Mouse (Mus musculus): ENCODE data around the gene Syn2. TPM values are rescaled to one million over a fixed set of nuclear protein-coding genes. Genes with fewer than 3 reads are reported as not detected.

Syn2 gene
- polyA plus RNA-seq, 1 experiment from 2014 or later = 0.30 TPM

- no peak for ATAC-seq (replicated peaks; ENCODE audit: low FRiP score)
- no peak overlapping the region for H3K27ac ChIP-seq (ENCODE audit: low read depth, low read length)
- H3K36me3 ChIP-seq (ENCODE audit: control insufficient read depth, insufficient read depth, low read length) = no peaks in the 10 kb centered on the region
- H3K4me1 ChIP-seq (replicated peaks; ENCODE audit: control insufficient read depth, insufficient read depth, low read length) = no peaks in the 10 kb centered on the region
- DNase-seq (ENCODE audit: low spot score) = no peak
- H3K4me3 ChIP-seq (ENCODE audit: low read depth, low read length) = no peak overlapping the region
- no peak overlapping the region for H3K9ac ChIP-seq (ENCODE audit: low read depth, low read length)
- WGBS = 73% methylated on average over 12 of the region's 12 CpGs
- H3K27me3 ChIP-seq (replicated peaks; ENCODE audit: control insufficient read depth, insufficient read depth, low read length) = no peaks in the 10 kb centered on the region
- H3K4me2 ChIP-seq = no peak overlapping the region
- no peaks in the 10 kb centered on the region for H3K9me3 ChIP-seq (ENCODE audit: control insufficient read depth, low read length)
These were observed 178.1 kb downstream of the Syn2 start for GRCm38 (mm10) chr6:115312780-115313179.

- Histone ChIP-seq H3K27me3 (replicated peaks; ENCODE audit: control insufficient read depth, insufficient read depth, low read length) (no peaks in the 10 kb centered on the region), H3K9me3 (ENCODE audit: control insufficient read depth, low read length) (no peaks in the 10 kb centered on the region), H3K27ac (ENCODE audit: low read depth, low read length) (no peak overlapping the region), H3K4me3 (ENCODE audit: low read depth, low read length) (no peak overlapping the region), H3K36me3 (ENCODE audit: control insufficient read depth, insufficient read depth, low read length) (no peaks in the 10 kb centered on the region), H3K9ac (ENCODE audit: low read depth, low read length) (no peak overlapping the region), H3K4me1 (replicated peaks; ENCODE audit: control insufficient read depth, insufficient read depth, low read length) (no peaks in the 10 kb centered on the region), H3K4me2 (no peak overlapping the region)
- ATAC-seq (replicated peaks; ENCODE audit: low FRiP score) (no peak), DNase-seq (ENCODE audit: low spot score) (no peak)
- 69% methylated on average over 9 of the region's 9 CpGs for WGBS
These were observed 178.6 kb downstream of the Syn2 start for GRCm38 (mm10) chr6:115313235-115313738.

GRCm38 (mm10) chr6:115313910-115314309 lies 179.2 kb downstream of the Syn2 start:
- DNase-seq (ENCODE audit: low spot score) (no peak), ATAC-seq (replicated peaks; ENCODE audit: low FRiP score) (no peak)
- H3K4me2 ChIP-seq = no peak overlapping the region
- H3K4me1 ChIP-seq (replicated peaks; ENCODE audit: control insufficient read depth, insufficient read depth, low read length) = no peaks in the 10 kb centered on the region
- H3K9ac ChIP-seq (ENCODE audit: low read depth, low read length) = no peak overlapping the region
- no peak overlapping the region for H3K27ac ChIP-seq (ENCODE audit: low read depth, low read length)
- no peaks in the 10 kb centered on the region for H3K27me3 ChIP-seq (replicated peaks; ENCODE audit: control insufficient read depth, insufficient read depth, low read length)
- H3K36me3 ChIP-seq (ENCODE audit: control insufficient read depth, insufficient read depth, low read length) = no peaks in the 10 kb centered on the region
- H3K4me3 ChIP-seq (ENCODE audit: low read depth, low read length) = no peak overlapping the region
- WGBS = 69% methylated on average over 7 of the region's 7 CpGs
- no peaks in the 10 kb centered on the region for H3K9me3 ChIP-seq (ENCODE audit: control insufficient read depth, low read length)

GRCm38 (mm10) chr6:115315770-115316169 lies 181.1 kb downstream of the Syn2 start:
- H3K9me3 ChIP-seq (ENCODE audit: control insufficient read depth, low read length) = no peaks in the 10 kb centered on the region
- WGBS = 78% methylated on average over 4 of the region's 4 CpGs
- H3K4me2 ChIP-seq = no peak overlapping the region
- no peak overlapping the region for H3K27ac ChIP-seq (ENCODE audit: low read depth, low read length)
- no peaks in the 10 kb centered on the region for H3K4me1 ChIP-seq (replicated peaks; ENCODE audit: control insufficient read depth, insufficient read depth, low read length)
- no peaks in the 10 kb centered on the region for H3K36me3 ChIP-seq (ENCODE audit: control insufficient read depth, insufficient read depth, low read length)
- H3K9ac ChIP-seq (ENCODE audit: low read depth, low read length) = no peak overlapping the region
- no peak for ATAC-seq (replicated peaks; ENCODE audit: low FRiP score)
- no peak overlapping the region for H3K4me3 ChIP-seq (ENCODE audit: low read depth, low read length)
- no peaks in the 10 kb centered on the region for H3K27me3 ChIP-seq (replicated peaks; ENCODE audit: control insufficient read depth, insufficient read depth, low read length)
- DNase-seq (ENCODE audit: low spot score) = no peak

GRCm38 (mm10) chr6:115316811-115317221 lies 182.1 kb downstream of the Syn2 start:
- Histone ChIP-seq H3K9me3 (ENCODE audit: control insufficient read depth, low read length) (no peaks in the 10 kb centered on the region), H3K27me3 (replicated peaks; ENCODE audit: control insufficient read depth, insufficient read depth, low read length) (no peaks in the 10 kb centered on the region), H3K4me2 (no peak overlapping the region), H3K36me3 (ENCODE audit: control insufficient read depth, insufficient read depth, low read length) (no peaks in the 10 kb centered on the region), H3K9ac (ENCODE audit: low read depth, low read length) (no peak overlapping the region), H3K4me1 (replicated peaks; ENCODE audit: control insufficient read depth, insufficient read depth, low read length) (no peaks in the 10 kb centered on the region), H3K4me3 (ENCODE audit: low read depth, low read length) (no peak overlapping the region), H3K27ac (ENCODE audit: low read depth, low read length) (no peak overlapping the region)
- 76% methylated on average over 11 of the region's 11 CpGs for WGBS
- no peak for DNase-seq (ENCODE audit: low spot score)
- ATAC-seq (replicated peaks; ENCODE audit: low FRiP score) = no peak

- no peaks in the 10 kb centered on the region for H3K9me3 ChIP-seq (ENCODE audit: control insufficient read depth, low read length)
- H3K27me3 ChIP-seq (replicated peaks; ENCODE audit: control insufficient read depth, insufficient read depth, low read length) = no peaks in the 10 kb centered on the region
- H3K36me3 ChIP-seq (ENCODE audit: control insufficient read depth, insufficient read depth, low read length) = no peaks in the 10 kb centered on the region
- no peaks in the 10 kb centered on the region for H3K4me1 ChIP-seq (replicated peaks; ENCODE audit: control insufficient read depth, insufficient read depth, low read length)
- no peak overlapping the region for H3K4me3 ChIP-seq (ENCODE audit: low read depth, low read length)
- H3K4me2 ChIP-seq = no peak overlapping the region
- 77% methylated on average over 6 of the region's 6 CpGs for WGBS
- DNase-seq (ENCODE audit: low spot score) (no peak), ATAC-seq (replicated peaks; ENCODE audit: low FRiP score) (no peak)
- no peak overlapping the region for H3K9ac ChIP-seq (ENCODE audit: low read depth, low read length)
- H3K27ac ChIP-seq (ENCODE audit: low read depth, low read length) = no peak overlapping the region
These were observed 184.1 kb downstream of the Syn2 start for GRCm38 (mm10) chr6:115318811-115319210.

- 90% methylated on average over 4 of the region's 4 CpGs for WGBS
These were observed 185.0 kb downstream of the Syn2 start for GRCm38 (mm10) chr6:115319686-115320085.

GRCm38 (mm10) chr6:115320927-115321714 lies 186.4 kb downstream of the Syn2 start:
- ATAC-seq (replicated peaks; ENCODE audit: low FRiP score) (no peak), DNase-seq (ENCODE audit: low spot score) (no peak)
- Histone ChIP-seq H3K36me3 (ENCODE audit: control insufficient read depth, insufficient read depth, low read length) (no peaks in the 10 kb centered on the region), H3K4me3 (ENCODE audit: low read depth, low read length) (no peak overlapping the region), H3K9me3 (ENCODE audit: control insufficient read depth, low read length) (no peaks in the 10 kb centered on the region), H3K4me2 (no peak overlapping the region), H3K27me3 (replicated peaks; ENCODE audit: control insufficient read depth, insufficient read depth, low read length) (no peaks in the 10 kb centered on the region), H3K27ac (ENCODE audit: low read depth, low read length) (no peak overlapping the region), H3K4me1 (replicated peaks; ENCODE audit: control insufficient read depth, insufficient read depth, low read length) (no peaks in the 10 kb centered on the region), H3K9ac (ENCODE audit: low read depth, low read length) (no peak overlapping the region)
- WGBS = 70% methylated on average over 8 of the region's 8 CpGs

More at GRCm38 (mm10) chr6:115319686-115320085, 185.0 kb downstream of the Syn2 start:
- Histone ChIP-seq H3K4me3 (ENCODE audit: low read depth, low read length) (no peak overlapping the region), H3K36me3 (ENCODE audit: control insufficient read depth, insufficient read depth, low read length) (no peaks in the 10 kb centered on the region), H3K27me3 (replicated peaks; ENCODE audit: control insufficient read depth, insufficient read depth, low read length) (no peaks in the 10 kb centered on the region), H3K9me3 (ENCODE audit: control insufficient read depth, low read length) (no peaks in the 10 kb centered on the region), H3K4me1 (replicated peaks; ENCODE audit: control insufficient read depth, insufficient read depth, low read length) (no peaks in the 10 kb centered on the region), H3K9ac (ENCODE audit: low read depth, low read length) (no peak overlapping the region), H3K27ac (ENCODE audit: low read depth, low read length) (no peak overlapping the region), H3K4me2 (no peak overlapping the region)
- DNase-seq (ENCODE audit: low spot score) (no peak), ATAC-seq (replicated peaks; ENCODE audit: low FRiP score) (no peak)

GRCm38 (mm10) chr6:115321883-115322351 lies 187.2 kb downstream of the Syn2 start:
- Histone ChIP-seq H3K4me2 (no peak overlapping the region), H3K9ac (ENCODE audit: low read depth, low read length) (no peak overlapping the region), H3K9me3 (ENCODE audit: control insufficient read depth, low read length) (no peaks in the 10 kb centered on the region), H3K36me3 (ENCODE audit: control insufficient read depth, insufficient read depth, low read length) (no peaks in the 10 kb centered on the region), H3K4me1 (replicated peaks; ENCODE audit: control insufficient read depth, insufficient read depth, low read length) (no peaks in the 10 kb centered on the region), H3K27me3 (replicated peaks; ENCODE audit: control insufficient read depth, insufficient read depth, low read length) (no peaks in the 10 kb centered on the region), H3K4me3 (ENCODE audit: low read depth, low read length) (no peak overlapping the region), H3K27ac (ENCODE audit: low read depth, low read length) (no peak overlapping the region)
- 75% methylated on average over 6 of the region's 6 CpGs for WGBS
- ATAC-seq (replicated peaks; ENCODE audit: low FRiP score) = no peak
- no peak for DNase-seq (ENCODE audit: low spot score)
